Mouse (Mus musculus) left cerebral cortex, adult 2 months (tissue): Measurements from ENCODE around the gene Dab1. TPM values are rescaled to one million over a fixed set of nuclear protein-coding genes. Genes with fewer than 3 reads are reported as not detected.

Experiments used
- DNase-seq, 2 experiments: peaks; one replicate each; pipeline ENCODE4 v3.0.0; 2021 to 2022; ENCODE audit warnings: low spot score in 2 of 2, mixed read lengths in 1 of 2; ENCODE audit errors: extremely low spot score in 1 of 2
- H3K27ac ChIP-seq: fragments of 200-600 bp; 2 replicates; pipeline ENCODE4 v1.8.1; 2022
- H3K4me3 ChIP-seq: fragments of 200-600 bp; 2 replicates; pipeline ENCODE4 v1.8.1; 2022
- CTCF ChIP-seq: fragments of 200-600 bp; IDR thresholded peaks from 2 replicates; pipeline ENCODE4 v1.8.1; 2022; ENCODE audit warnings: antibody characterized with exemption, mild to moderate bottlenecking, moderate library complexity
- intact Hi-C: fragments of 180-260 bp; cut with DNase I; formaldehyde crosslinking; loops from one replicate; pipeline ENCODE4 v1.15.1; 2025
- total RNA-seq, 2 experiments: library from RNA; stranded (reverse); gene quantifications; 2 replicates each; pipeline ENCODE4 v1.2.3; 2021

Dab1 gene
- total RNA-seq, 2 experiments from 2014 or later = 121 to 131 TPM

GRCm38 (mm10) chr4:104656728-104657127, 1037.6 kb downstream of the Dab1 start:
- Histone ChIP-seq H3K27ac (peak overlapping the region; percentile 92), H3K4me3 (no peak overlapping the region)
- TF ChIP-seq CTCF = no peak
- DNase-seq = peak in 1 of 2 experiments; percentile 45
- intact Hi-C loops = loop anchor here (10.0 kb wide), 1 partner anchor 202 kb away; no protein-coding TSS in a partner anchor

GRCm38 (mm10) chr4:104662841-104663614, 1043.9 kb downstream of the Dab1 start:
- intact Hi-C loops = no loop called here
- Histone ChIP-seq H3K27ac (peak overlapping the region; percentile 56), H3K4me3 (no peak overlapping the region)
- DNase-seq = no peak
- TF ChIP-seq CTCF = no peak

GRCm38 (mm10) chr4:104665553-104665952, 1046.4 kb downstream of the Dab1 start:
- H3K27ac ChIP-seq = no peak overlapping the region
- no peak overlapping the region for H3K4me3 ChIP-seq
- peak; percentile 52 for TF ChIP-seq CTCF

GRCm38 (mm10) chr4:104666831-104667551, 1047.8 kb downstream of the Dab1 start:
- DNase-seq = no peak
- intact Hi-C loops = no loop called here
- no peak for TF ChIP-seq CTCF
- Histone ChIP-seq H3K4me3 (no peak overlapping the region), H3K27ac (no peak overlapping the region; the same call in 1 of the 2 replicates)

More at GRCm38 (mm10) chr4:104665553-104665952, 1046.4 kb downstream of the Dab1 start:
- peak; percentile 53 to 59 for DNase-seq
- intact Hi-C loops = no loop called here

- no peak overlapping the region for H3K4me3 ChIP-seq
- intact Hi-C loops = no loop called here
Measured at GRCm38 (mm10) chr4:104668061-104668460, 1048.9 kb downstream of the Dab1 start.

GRCm38 (mm10) chr4:104669406-104669805, 1050.2 kb downstream of the Dab1 start:
- Histone ChIP-seq H3K27ac (no peak overlapping the region), H3K4me3 (no peak overlapping the region)
- no peak for DNase-seq
- intact Hi-C loops = no loop called here
- TF ChIP-seq CTCF = no peak

More at GRCm38 (mm10) chr4:104668061-104668460, 1048.9 kb downstream of the Dab1 start:
- TF ChIP-seq CTCF = no peak
- H3K27ac ChIP-seq = no peak overlapping the region
- no peak for DNase-seq

GRCm38 (mm10) chr4:104670741-104671140, 1051.6 kb downstream of the Dab1 start:
- no peak for TF ChIP-seq CTCF
- Histone ChIP-seq H3K27ac (no peak overlapping the region), H3K4me3 (no peak overlapping the region)
- no peak for DNase-seq
- intact Hi-C loops = no loop called here

- intact Hi-C loops = no loop called here
- no peak overlapping the region for H3K27ac ChIP-seq
- H3K4me3 ChIP-seq = no peak overlapping the region
- TF ChIP-seq CTCF = no peak
- no peak for DNase-seq
Measured at GRCm38 (mm10) chr4:104673317-104673716, 1054.2 kb downstream of the Dab1 start.

- H3K27ac ChIP-seq = no peak overlapping the region
- H3K4me3 ChIP-seq = no peak overlapping the region
- intact Hi-C loops = loop anchor here (5.0 kb wide), 2 partner anchors 122 to 218 kb away; no protein-coding TSS in a partner anchor
- DNase-seq = no peak
- TF ChIP-seq CTCF = no peak
Measured at GRCm38 (mm10) chr4:104674706-104675105, 1055.5 kb downstream of the Dab1 start.

GRCm38 (mm10) chr4:104678234-104678633, 1059.1 kb downstream of the Dab1 start:
- no peak overlapping the region for H3K4me3 ChIP-seq
- intact Hi-C loops = loop anchor here (5.0 kb wide), 2 partner anchors 126 to 214 kb away; no protein-coding TSS in a partner anchor
- no peak for TF ChIP-seq CTCF
- DNase-seq = no peak
- H3K27ac ChIP-seq = 0 out of 2 replicates have a peak overlapping the region, but pooled peaks have one; percentile 28

- no peak for DNase-seq
- TF ChIP-seq CTCF = no peak
- H3K27ac ChIP-seq = no peak overlapping the region
- intact Hi-C loops = no loop called here
- no peak overlapping the region for H3K4me3 ChIP-seq
Measured at GRCm38 (mm10) chr4:104680475-104680874, 1061.3 kb downstream of the Dab1 start.

- no peak for DNase-seq
- H3K27ac ChIP-seq = peak overlapping the region; percentile 19; the same call in 1 of the 2 replicates
Measured at GRCm38 (mm10) chr4:104686137-104686809, 1067.1 kb downstream of the Dab1 start.

More at GRCm38 (mm10) chr4:104686137-104686809, 1067.1 kb downstream of the Dab1 start:
- intact Hi-C loops = no loop called here
- no peak for TF ChIP-seq CTCF
- H3K4me3 ChIP-seq = no peak overlapping the region
